Mouse (Mus musculus) thymus, postnatal 4 days (tissue): ENCODE measurements around the gene Tent2.

ENCODE experiments used
- DNase-seq: peaks from one replicate; pipeline ENCODE4 v3.0.0; 2021

Gene Tent2

DNA sequence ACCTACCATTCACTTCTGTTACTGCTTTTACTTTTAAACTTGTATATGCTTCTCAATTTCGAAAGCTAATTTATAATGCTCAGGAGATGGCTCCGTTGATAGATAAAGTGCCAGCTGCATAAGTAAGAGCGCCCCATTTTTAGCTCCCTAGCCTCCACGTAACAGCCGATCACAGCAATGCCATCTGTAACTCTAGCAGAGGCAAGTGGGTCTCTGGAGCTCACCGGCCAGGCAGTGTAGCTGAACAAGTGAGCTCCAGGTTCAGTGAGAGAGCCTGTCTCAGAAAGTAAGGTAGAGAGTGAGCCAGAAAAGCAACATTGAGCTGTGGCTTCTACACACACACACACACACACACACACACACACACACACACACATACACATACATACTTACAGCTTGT lies 51.0 kb downstream of the Tent2 start:
- no peak for DNase-seq

DNA sequence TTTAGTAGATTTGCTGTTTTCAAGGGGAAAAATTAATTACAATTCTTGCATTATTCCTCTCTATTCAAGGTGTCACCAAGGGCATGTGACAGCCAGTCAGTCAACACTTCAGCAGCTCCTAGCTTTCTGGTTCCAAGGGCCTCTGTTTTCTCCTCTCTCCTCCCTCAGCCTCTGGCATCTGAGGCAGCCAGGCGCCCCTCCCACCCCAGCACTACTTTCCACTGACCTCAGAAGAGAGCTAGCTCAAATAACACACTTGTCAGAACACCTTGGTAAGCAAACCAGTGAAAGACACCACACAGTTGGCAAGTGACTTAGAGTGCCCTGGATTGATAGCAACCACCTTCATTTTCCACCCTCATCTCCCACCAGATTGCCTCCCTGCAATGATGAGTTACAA lies 54.1 kb downstream of the Tent2 start:
- no peak for DNase-seq

GRCm38 (mm10) chr13:93137098-93137497 lies 55.1 kb downstream of the Tent2 start:
- DNase-seq, result no peak

- no peak for DNase-seq
These were observed 55.9 kb downstream of the Tent2 start for GRCm38 (mm10) chr13:93136251-93136650.

DNA sequence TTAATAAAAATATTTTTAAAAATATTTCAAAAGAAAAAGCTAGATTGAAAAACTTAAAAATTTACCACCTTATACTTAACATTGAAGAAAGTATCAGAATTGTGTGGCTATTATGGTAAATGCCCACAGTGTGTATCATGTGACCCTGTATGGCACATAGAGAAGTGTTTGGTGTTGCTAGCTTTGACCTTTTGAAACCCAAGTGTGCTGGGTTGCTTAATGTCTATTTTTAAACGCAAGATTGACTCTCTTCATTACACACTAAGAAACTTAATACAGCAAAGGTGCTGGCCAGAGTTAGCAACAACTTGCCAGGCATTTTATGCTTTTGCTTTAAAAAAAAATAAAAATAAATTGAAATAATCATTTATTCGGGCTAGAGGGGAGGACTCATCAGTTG lies 56.7 kb downstream of the Tent2 start:
- no peak for DNase-seq

DNA sequence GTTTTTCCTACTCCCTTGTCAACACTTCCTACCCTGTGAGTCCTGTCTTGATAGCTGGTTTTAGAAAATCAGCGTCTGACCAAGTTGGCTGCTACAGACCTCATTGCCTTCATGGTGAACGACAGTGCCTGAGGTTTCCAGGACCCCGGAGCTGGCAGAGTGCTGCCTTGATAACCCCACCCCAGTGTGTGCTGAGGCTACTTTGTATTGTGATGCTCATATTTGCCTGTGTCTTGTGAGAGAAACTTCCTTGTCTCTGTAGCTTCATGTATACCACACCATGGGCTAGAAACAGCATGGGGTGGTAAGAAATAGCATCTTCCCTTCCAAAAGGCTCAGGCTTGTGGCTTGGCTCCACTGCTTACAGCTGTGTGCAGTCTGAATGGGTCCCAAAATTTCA lies 61.5 kb downstream of the Tent2 start:
- DNase-seq, result no peak

GRCm38 (mm10) chr13:93128961-93129360 lies 63.2 kb downstream of the Tent2 start:
- DNase-seq, result no peak

GRCm38 (mm10) chr13:93128111-93128860 lies 63.9 kb downstream of the Tent2 start:
- no peak for DNase-seq

- DNase-seq, result no peak
These were observed 69.9 kb downstream of the Tent2 start for GRCm38 (mm10) chr13:93122321-93122720.

GRCm38 (mm10) chr13:93117241-93117640 lies 74.9 kb downstream of the Tent2 start:
- DNase-seq, result no peak

DNA sequence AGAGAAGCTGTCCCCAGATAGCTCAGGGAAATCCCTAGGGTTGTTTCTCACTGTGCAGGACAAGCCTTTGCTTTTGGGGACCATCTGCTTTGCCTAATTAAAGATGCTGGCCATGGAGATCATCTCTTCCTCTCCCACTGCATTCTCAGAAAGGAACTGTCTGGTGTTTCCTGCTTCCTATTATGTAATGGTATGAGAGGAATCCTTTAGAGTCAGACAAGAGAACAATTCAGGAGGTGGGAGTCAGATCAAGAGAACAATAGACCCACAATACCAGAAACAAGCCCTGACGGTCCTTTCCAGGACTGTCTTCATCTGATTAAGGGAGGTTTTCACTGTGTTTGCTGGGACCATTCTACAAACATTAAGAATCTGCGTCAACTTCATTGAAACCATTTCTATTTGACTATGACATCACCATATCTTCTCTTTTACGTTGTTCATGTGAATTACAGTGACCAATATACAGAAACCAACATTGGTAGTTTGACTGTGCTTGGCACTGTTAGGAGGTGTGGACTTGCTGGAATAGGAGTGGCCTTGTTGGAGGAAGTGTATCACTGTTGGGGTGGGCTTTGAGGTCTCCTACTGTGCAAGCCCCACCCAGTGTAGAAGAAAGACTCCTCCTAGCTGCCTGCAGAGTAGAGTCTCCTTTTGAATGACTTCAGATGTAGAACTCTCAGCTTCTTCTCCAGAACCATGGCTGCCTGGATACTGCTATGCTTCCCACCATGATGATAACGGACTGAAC lies 89.7 kb downstream of the Tent2 start:
- no peak for DNase-seq

DNA sequence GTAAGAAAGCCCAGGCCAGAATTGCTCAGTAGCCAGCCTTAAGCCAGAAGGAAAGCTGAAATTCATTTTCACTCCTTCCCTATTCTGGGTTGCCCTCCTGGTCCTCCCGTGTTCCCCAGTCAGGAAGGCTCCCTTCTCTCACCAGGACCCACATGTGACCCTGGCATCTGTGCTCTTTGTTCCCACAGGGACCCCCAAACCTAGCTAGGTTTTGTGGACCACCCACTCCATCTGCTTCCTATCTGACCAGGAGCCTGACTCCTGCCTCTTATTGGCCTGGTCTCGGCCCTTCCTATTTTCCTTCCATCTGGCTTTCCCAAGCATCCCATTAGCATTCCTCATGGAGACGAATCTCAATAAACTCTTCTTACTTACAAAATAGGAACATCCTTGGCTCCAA lies 93.6 kb downstream of the Tent2 start:
- DNase-seq, result no peak

GRCm38 (mm10) chr13:93096643-93097042 lies 95.5 kb downstream of the Tent2 start:
- DNase-seq, result no peak
